Mouse (Mus musculus): ENCODE measurements around the gene Foxc2.
"Not testable (repeated sequence)": the region's sequence is repeated elsewhere in the genome, so short reads cannot be mapped to it uniquely, and the experiment has no call there.

Foxc2 gene

GRCm38 (mm10) chr8:121119635-121120455 lies 3.9 kb downstream of the Foxc2 start:
- DNase-seq (ENCODE audit: low spot score): no peak

DNA sequence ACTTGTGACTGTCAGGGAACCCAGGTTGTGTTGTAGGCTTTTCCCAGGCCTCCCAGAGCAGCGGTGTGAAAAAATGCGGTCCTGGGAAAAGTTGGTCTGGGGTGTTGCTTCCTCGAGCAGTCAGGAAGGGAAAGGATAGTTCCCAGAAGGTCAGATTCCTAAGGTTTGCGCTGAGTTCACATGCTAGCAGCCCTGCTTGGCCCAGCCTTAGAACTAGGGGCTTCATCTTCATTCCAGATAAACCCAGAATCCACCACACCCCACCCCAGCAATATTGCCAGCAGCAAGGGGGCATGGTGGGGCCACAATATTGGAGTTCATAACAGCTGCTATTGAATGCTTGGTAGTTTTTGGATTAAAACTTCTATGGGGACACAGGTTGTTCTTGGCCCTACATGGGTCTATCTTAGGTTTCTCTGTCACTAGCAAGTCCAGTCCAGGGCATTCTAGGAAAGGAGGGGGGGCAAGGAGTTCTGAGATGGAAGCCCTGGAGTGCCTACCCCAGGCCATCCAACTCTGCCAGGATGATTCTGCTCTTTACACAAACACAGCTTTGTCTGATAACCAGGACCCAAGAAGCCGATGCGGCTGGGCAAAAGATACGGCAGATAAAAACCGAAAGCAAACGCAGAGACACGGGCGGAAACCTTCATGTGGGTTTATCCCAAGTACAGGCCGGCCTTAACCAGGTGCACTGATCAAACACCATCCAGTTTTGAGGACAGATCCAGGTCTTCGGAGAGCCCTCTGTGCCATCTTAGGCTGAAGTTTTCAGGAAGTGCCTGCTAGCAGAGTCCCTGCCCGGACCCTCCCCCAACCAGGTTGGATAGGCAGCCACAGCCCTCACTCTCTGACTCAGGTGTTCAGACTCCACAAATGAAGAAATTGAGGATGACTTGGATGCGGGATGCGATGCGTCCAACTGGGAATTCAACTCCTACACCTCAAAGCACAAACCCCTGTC lies 4.8 kb downstream of the Foxc2 start:
- no peak for DNase-seq (ENCODE audit: low spot score)

DNA sequence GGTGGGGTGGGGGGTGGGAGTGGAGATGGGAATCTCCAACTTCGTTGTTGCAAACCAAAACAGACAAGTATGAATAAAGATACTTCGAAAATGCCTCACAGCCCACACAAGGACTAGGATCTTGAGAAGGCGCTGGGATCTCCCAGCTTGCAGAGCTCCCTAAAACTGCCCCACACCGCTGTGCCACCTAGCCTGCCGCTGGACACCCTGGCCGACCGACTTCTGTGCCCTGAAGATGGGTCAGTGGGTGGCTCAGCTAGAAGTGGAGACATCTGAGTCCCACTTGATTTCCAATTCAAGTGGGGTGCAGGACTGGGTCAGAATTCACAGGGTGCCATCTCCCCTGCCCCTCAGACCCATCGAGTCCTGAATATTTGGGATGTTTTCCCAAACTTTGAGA lies 5.7 kb downstream of the Foxc2 start:
- no peak for DNase-seq (ENCODE audit: low spot score)

- no peak for DNase-seq (ENCODE audit: low spot score)
Observed at GRCm38 (mm10) chr8:121122368-121122767, 6.4 kb downstream of the Foxc2 start.

DNA sequence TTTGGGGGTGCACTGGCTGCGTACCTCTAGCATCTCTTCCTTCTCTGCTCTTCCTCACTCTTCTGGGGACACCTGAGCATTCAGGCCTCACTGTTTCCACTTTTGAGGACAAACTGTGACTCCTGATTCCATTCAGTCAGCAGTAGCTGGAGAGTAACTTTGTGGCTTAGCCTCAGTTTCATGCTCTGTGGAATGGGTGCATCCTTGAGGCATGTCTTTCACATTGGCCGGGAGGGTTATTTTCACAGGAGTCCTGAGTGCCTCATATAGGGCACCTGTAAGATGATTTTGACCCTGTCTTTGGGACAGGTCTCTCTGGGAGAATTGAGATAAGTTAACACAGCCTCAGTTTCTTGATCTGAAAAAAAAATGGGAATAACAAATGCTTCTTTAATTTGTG lies 7.1 kb downstream of the Foxc2 start:
- DNase-seq (ENCODE audit: low spot score): no peak

- DNase-seq (ENCODE audit: low spot score): no peak
Observed at GRCm38 (mm10) chr8:121124547-121125239, 8.7 kb downstream of the Foxc2 start.

DNA sequence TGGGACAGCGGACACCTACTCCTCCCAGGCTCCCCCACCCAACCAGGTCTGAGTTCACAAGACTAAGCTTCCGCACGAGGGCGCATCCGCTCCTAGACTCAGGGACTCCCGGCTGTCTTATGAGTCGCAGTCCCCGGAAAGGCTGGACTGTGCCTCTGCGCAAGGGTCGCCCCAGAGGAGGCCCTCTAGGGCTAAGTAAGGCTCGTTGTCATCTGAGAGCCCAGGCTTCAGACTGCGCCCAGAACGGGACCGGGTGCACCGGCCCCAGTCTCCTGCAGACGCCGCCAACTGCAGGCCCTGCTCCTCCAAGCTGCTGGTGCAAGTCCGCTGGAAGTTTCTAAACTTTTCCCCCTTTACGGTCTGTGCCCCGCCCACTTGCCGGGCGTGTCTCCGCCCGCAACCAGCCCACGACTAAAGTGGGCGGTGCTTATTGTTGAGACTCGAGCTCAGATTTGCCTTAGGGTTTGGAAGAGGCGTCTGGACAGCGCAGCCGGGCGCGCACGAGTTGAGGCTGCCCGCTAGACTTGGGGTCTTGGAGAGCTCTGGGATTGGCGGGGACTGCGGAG lies 9.4 kb downstream of the Foxc2 start:
- DNase-seq (ENCODE audit: low spot score): no peak

- no peak for DNase-seq (ENCODE audit: low spot score)
Observed at GRCm38 (mm10) chr8:121126191-121126590, 10.2 kb downstream of the Foxc2 start.

DNA sequence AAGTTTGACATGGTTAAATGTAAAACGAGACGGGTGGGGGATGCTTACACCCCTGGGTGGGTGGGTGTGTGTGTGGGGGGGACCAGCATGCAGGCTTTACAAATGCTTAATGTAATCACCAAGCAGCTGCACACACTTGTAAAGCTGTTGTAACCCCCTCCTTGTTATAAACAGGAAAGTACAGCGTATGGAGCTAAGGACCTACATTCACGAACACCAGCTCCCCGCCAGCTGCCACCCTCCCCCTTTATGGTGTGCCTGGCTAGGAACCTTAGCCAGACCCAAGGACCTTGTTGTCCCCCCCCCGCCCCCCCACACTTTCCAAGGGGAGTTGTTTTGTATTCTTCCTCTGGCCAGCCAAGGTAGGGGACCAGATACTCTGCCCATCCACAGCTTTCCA lies 10.7 kb downstream of the Foxc2 start:
- DNase-seq (ENCODE audit: low spot score): no peak

GRCm38 (mm10) chr8:121127291-121127701 lies 11.3 kb downstream of the Foxc2 start:
- no peak for DNase-seq (ENCODE audit: low spot score)

GRCm38 (mm10) chr8:121127756-121128375 lies 11.9 kb downstream of the Foxc2 start, which contains the start of gene Foxl1:
Foxl1 (plus strand) TSS chr8:121127940.
- DNase-seq (ENCODE audit: low spot score): no peak

DNA sequence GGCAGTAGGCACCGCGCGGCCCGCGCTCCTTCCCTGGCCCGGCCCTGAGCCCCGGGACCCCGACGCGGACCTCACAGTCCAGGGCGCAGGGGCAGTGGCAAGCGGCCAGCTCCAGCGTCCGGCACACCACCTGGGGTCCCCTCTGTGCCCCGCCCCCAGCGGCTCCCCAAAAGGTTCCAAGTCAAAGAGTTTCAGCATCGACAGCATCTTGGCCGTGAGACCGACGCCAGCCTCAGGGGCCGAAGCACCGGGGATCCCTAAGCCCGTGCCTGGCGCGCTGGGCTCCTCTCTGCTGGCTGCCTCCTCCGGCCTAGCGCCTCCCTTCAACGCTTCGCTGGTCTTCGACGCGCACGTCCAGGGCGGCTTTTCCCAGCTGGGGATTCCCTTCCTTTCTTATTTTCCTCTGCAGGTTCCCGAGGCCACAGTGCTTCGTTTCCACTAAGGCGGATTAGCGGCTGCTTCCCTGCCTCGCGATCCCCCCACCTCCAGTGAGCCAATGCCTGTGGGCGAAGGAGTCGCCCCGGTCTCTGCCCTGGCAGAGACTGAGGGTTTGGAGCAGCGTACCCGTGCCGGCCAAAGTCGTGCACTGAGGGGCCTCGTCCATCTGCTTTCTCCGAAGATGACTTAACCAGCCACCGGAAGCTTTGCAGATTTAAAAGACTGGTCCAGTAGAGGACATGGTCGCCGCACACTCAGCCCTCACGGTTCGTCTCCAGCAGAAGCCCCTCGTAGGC lies 12.7 kb downstream of the Foxc2 start:
- no peak for DNase-seq (ENCODE audit: low spot score)

- no peak for DNase-seq (ENCODE audit: low spot score)
Observed at GRCm38 (mm10) chr8:121129265-121129940, 13.4 kb downstream of the Foxc2 start.

- no peak for DNase-seq (ENCODE audit: low spot score)
Observed at GRCm38 (mm10) chr8:121130522-121130921, 14.6 kb downstream of the Foxc2 start.

GRCm38 (mm10) chr8:121132961-121133513 lies 17.1 kb downstream of the Foxc2 start:
- DNase-seq (ENCODE audit: low spot score): no peak

DNA sequence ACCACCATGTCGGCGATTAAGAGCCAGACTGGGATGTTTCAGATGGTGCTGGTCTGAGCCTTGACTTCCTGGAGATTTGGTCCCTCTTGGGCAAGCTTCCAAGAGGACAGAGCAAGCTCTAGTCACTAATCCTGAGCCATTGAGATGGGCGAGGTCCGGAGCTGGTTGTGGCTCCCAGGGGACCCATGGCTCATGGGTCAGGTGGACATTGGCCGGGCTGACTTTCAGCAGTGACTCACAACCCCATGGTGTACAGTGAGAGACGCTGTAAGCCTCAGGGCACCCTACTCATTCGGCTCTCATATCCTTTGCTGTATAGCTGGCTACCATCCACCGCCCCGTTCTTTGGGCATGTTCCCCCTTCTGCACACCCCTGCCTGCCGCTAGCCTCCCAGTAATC lies 18.1 kb downstream of the Foxc2 start:
- DNase-seq (ENCODE audit: low spot score): no peak

DNA sequence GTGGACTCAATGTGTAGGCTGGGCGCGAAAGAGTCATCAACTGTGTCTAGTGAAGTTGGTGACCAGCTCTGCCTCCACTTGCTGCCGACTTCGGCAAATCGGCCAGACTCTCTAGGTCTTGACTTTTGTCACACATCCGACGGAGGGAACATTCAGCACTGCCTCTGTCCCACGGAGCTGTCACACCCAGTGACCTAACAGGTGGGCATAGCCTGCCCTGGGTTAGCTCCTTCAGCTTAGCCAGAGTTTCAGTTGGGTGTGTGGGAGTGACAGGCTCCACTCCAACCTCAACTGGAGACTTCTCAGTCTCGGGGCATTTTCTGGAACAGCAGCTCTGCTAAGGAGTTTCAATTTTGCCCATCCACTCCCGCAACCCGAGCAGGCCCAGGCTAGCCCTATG lies 18.5 kb downstream of the Foxc2 start:
- no peak for DNase-seq (ENCODE audit: low spot score)

- no peak for DNase-seq (ENCODE audit: low spot score)
Observed at GRCm38 (mm10) chr8:121136856-121137255, 20.9 kb downstream of the Foxc2 start.

- not testable (repeated sequence) for DNase-seq (ENCODE audit: low spot score)
Observed at GRCm38 (mm10) chr8:121145457-121146134, 29.6 kb downstream of the Foxc2 start.
